Comparison of ENCODE assay signal across 9 mouse cellular contexts in genomic region chr1:91755102-91755501, GRCm38 (mm10). TPM values are rescaled to one million over a fixed set of nuclear protein-coding genes. Genes with fewer than 3 reads are reported as not detected.
DNase-seq lines count a peak whose midpoint lies in the region; ATAC-seq and TF ChIP-seq lines count a peak whose summit lies in the region.
"Had no signal": no experiment of that assay in that cellular context is flagged by ENCODE, and none has a peak within 500 bp of the region (broad histone marks: within the 10 kb centered on the region; RNA-seq: fewer than 3 reads in every experiment).

No protein-coding gene starts in this region.

- no peak for TF ChIP-seq POLR2A in CH12.LX (IDR thresholded peaks at IDR 0.05; ENCODE audit: low read depth, low read length)

- H3K79me2 ChIP-seq in CH12.LX (replicated peaks; ENCODE audit: control insufficient read depth, extremely low read depth, insufficient read depth, poor library complexity, severe bottlenecking), result no peaks in the 10 kb centered on the region

- H3K36me3 ChIP-seq in CH12.LX (replicated peaks in 1 of 2; ENCODE audit: control insufficient read depth in 1 of 2, insufficient read depth in 1 of 2, low read length in 1 of 2), result no peaks in the 10 kb centered on the region
- no peaks in the 10 kb centered on the region for H3K36me3 ChIP-seq in forebrain, embryonic 10.5 days (replicated peaks)
- no peaks in the 10 kb centered on the region for H3K36me3 ChIP-seq in heart, embryonic 15.5 days
- no peaks in the 10 kb centered on the region for H3K36me3 ChIP-seq in lung, embryonic 14.5 days (ENCODE audit: insufficient read depth)

- no peak overlapping the region for H3K27ac ChIP-seq in CH12.LX (ENCODE audit: insufficient read depth, low read depth)
- peak overlapping the region; percentile 82 for H3K27ac ChIP-seq in forebrain, embryonic 10.5 days
- H3K27ac ChIP-seq in heart, embryonic 15.5 days, result no peak overlapping the region
- H3K27ac ChIP-seq in lung, embryonic 14.5 days (ENCODE audit: low read depth), result no peak overlapping the region

- peak; percentile 57 for TF ChIP-seq RAD21 in CH12.LX (IDR thresholded peaks at IDR 0.05; ENCODE audit: low read depth, low read length)

- H3K4me1 ChIP-seq in CH12.LX (ENCODE audit: control insufficient read depth in 1 of 2, insufficient read depth in 2 of 2), result peaks cover 2 to 5% of the 10 kb centered on the region in 2 experiments; a peak in 2 of 4 replicates
- H3K4me1 ChIP-seq in forebrain, embryonic 10.5 days, result peaks cover 45% of the 10 kb centered on the region
- H3K4me1 ChIP-seq in heart, embryonic 15.5 days (replicated peaks), result 0 out of 2 replicates have a peak, but pooled peaks cover 4% of the 10 kb centered on the region
- H3K4me1 ChIP-seq in lung, embryonic 14.5 days (ENCODE audit: insufficient read depth), result peaks cover 12% of the 10 kb centered on the region; the same call in 1 of the 2 replicates

- TF ChIP-seq CTCF in CH12.LX (conservative IDR thresholded peaks at IDR 0.05 in 1 of 2, IDR thresholded peaks at IDR 0.05 in 1 of 2; ENCODE audit: low read depth in 2 of 2, low read length in 2 of 2), result peak; percentile 62 to 78
- TF ChIP-seq CTCF in lung, embryonic 14.5 days (IDR thresholded peaks at IDR 0.05; ENCODE audit: low read depth), result peak; percentile 90

- no peak overlapping the region for H3K4me3 ChIP-seq in CH12.LX (replicated peaks in 1 of 3; ENCODE audit: low read depth in 2 of 3, low read length in 2 of 3, poor library complexity in 1 of 3)
- H3K4me3 ChIP-seq in forebrain, embryonic 10.5 days, result peak overlapping the region; percentile 38
- H3K4me3 ChIP-seq in heart, embryonic 15.5 days, result peak overlapping the region; percentile 14; the same call in 1 of the 2 replicates
- no peak overlapping the region for H3K4me3 ChIP-seq in lung, embryonic 14.5 days (ENCODE audit: low read depth, low read length)

- peaks cover 67% of the 10 kb centered on the region for H3K27me3 ChIP-seq in CH12.LX (replicated peaks)
- peaks cover 41% of the 10 kb centered on the region for H3K27me3 ChIP-seq in forebrain, embryonic 10.5 days (ENCODE audit: poor library complexity, severe bottlenecking)
- peaks cover 6% of the 10 kb centered on the region; the same call in 1 of the 2 replicates for H3K27me3 ChIP-seq in heart, embryonic 15.5 days
- H3K27me3 ChIP-seq in lung, embryonic 14.5 days (ENCODE audit: insufficient read depth, low read length), result no peaks in the 10 kb centered on the region

- DNase-seq in CH12.LX (ENCODE audit: extremely low read depth), result peak; percentile 48
- DNase-seq in brain, adult 2 months (ENCODE audit: low read depth, low spot score), result peak; percentile 82
- DNase-seq in forebrain, embryonic 10.5 days (ENCODE audit: extremely low spot score, low spot score), result peak; percentile 81
- DNase-seq in kidney, postnatal 25 days, result peak; percentile 66 to 69
- DNase-seq in lung, embryonic 14.5 days, result peak; percentile 91
- peak; percentile 28 for DNase-seq in retina, adult 2 months (ENCODE audit: low read depth, low spot score)
- peak; percentile 21 for DNase-seq in urinary bladder, postnatal 10 days (ENCODE audit: low spot score)

- no peak for TF ChIP-seq EP300 in CH12.LX (IDR thresholded peaks at IDR 0.05; ENCODE audit: low read length)

- in situ Hi-C loops in CH12.LX (cut with MboI; ENCODE audit: low pct_ligation_motif_present, low pct_unique_long_range_greater_than_20kb, low sequenced_read_pairs), result no loop called here

- 1% methylated on average over 9 of the region's 9 CpGs for WGBS in forebrain, embryonic 10.5 days
- WGBS in heart, embryonic 15.5 days, result 2% methylated on average over 9 of the region's 9 CpGs
- WGBS in lung, embryonic 14.5 days, result under 1% methylated on average over 9 of the region's 9 CpGs

- H3K9me3 ChIP-seq in CH12.LX (replicated peaks; ENCODE audit: low read length), result no peaks in the 10 kb centered on the region
- H3K9me3 ChIP-seq in forebrain, embryonic 10.5 days, result no peaks in the 10 kb centered on the region
- no peaks in the 10 kb centered on the region for H3K9me3 ChIP-seq in heart, embryonic 15.5 days (replicated peaks)
- H3K9me3 ChIP-seq in lung, embryonic 14.5 days (ENCODE audit: low read depth, low read length), result no peaks in the 10 kb centered on the region

- dilution Hi-C loops in CH12.LX (cut with MboI; ENCODE audit: extremely low pct_ligation_motif_present, extremely low pct_unique_long_range_greater_than_20kb, low sequenced_read_pairs), result no loop called here

- no peak overlapping the region for H3K9ac ChIP-seq in CH12.LX (ENCODE audit: insufficient read depth, low read depth)
- no peak overlapping the region for H3K9ac ChIP-seq in heart, embryonic 15.5 days
- no peak overlapping the region for H3K9ac ChIP-seq in lung, embryonic 14.5 days

- no peak for ATAC-seq in heart, embryonic 15.5 days (replicated peaks; ENCODE audit: insufficient number of reproducible peaks, insufficient read depth, low FRiP score, low read depth)
- ATAC-seq in lung, embryonic 14.5 days (ENCODE audit: insufficient read depth), result peak; percentile 64; the same call in 1 of the 2 replicates

- peak overlapping the region; percentile 51; the same call in 1 of the 2 replicates for H3K4me2 ChIP-seq in CH12.LX (ENCODE audit: insufficient read depth, low read depth, poor library complexity, severe bottlenecking)
- H3K4me2 ChIP-seq in heart, embryonic 15.5 days, result peak overlapping the region; percentile 41; the same call in 1 of the 2 replicates
- peak overlapping the region; percentile 49 for H3K4me2 ChIP-seq in lung, embryonic 14.5 days

TF ChIP-seq in CH12.LX, 34 proteins besides CTCF, POLR2A, EP300 and RAD21:
- TF ChIP-seq SMC3 (IDR thresholded peaks at IDR 0.05; ENCODE audit: low read depth, low read length) (peak; percentile 73), MAZ (IDR thresholded peaks at IDR 0.05; ENCODE audit: low read depth, low read length) (no peak)

RNA-seq across cellular contexts. Expression of gene Twist2, which starts 46.2 kb away (rescaled TPM):
- total RNA-seq in CH12.LX (2012; rRNA removed) (not detected in 2 replicates), CH12.LX (2014; rRNA removed) (not detected in 2 replicates)
- not detected in 2 replicates for polyA plus RNA-seq in CH12.LX (2012; ENCODE audit: insufficient read length, low read depth)
- 9.7 and 10.5 TPM in 2 replicates for polyA plus RNA-seq in forebrain, embryonic 10.5 days (2016; fragmentation: Nextera tagmentation; extraction: Ambion mirVana)
- polyA plus RNA-seq in heart, embryonic 15.5 days (2015; fragmentation: Nextera tagmentation; extraction: Ambion mirVana), result 2.9 and 5.2 TPM in 2 replicates
- polyA plus RNA-seq in lung, embryonic 14.5 days (2014; fragmentation: Nextera tagmentation; extraction: Ambion mirVana), result 12.8 and 12.9 TPM in 2 replicates
- total RNA-seq: hematopoietic stem cell, adult 5-6 weeks had no signal

Comparison
In these comparisons a context has a peak if more than half of its experiments do, and no peak if none do; other contexts are left out.
1. DNase-seq: peak in every context shown above with its lines; median percentile 91 in lung, embryonic 14.5 days; 82 in brain, adult 2 months; 81 in forebrain, embryonic 10.5 days; 68 in kidney, postnatal 25 days; 48 in CH12.LX; 28 in retina, adult 2 months; 21 in urinary bladder, postnatal 10 days.
2. H3K4me3 ChIP-seq: peak in forebrain, embryonic 10.5 days (single experiment) and heart, embryonic 15.5 days (single experiment); none in CH12.LX (0 of 3) and lung, embryonic 14.5 days (single experiment).
3. Peak in every context shown above with its lines, with median percentiles within 50 percentile points of each other: H3K4me2 ChIP-seq.